Mouse (Mus musculus) cerebellum, adult 8-10 months (tissue): Measurements from ENCODE around the gene Gm28035.

Experiments
- DNase-seq: peaks from one replicate; pipeline ENCODE4 v3.0.0; 2022

Gene Gm28035

DNA sequence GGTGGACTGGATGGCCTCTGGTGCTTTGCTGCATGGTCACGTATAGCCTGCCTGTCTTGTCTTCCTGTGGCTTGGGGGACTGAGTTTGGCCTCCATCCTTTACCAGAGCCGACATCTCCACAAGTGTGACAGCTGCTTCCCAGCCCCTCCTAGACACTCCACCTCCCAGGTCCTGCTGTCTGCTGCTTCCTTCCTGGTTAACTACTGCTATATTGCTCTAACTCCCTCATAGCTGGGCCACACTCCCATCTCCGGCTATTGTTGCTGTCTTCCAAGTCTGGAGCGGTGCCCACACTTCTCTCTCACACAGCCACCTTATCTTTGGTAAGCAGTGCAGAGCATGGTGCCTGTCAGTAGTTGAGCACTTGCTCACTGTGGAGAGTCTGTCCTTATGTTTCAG lies 590 bp upstream of the Gm28035 start:
- peak; percentile 20 for DNase-seq

DNA sequence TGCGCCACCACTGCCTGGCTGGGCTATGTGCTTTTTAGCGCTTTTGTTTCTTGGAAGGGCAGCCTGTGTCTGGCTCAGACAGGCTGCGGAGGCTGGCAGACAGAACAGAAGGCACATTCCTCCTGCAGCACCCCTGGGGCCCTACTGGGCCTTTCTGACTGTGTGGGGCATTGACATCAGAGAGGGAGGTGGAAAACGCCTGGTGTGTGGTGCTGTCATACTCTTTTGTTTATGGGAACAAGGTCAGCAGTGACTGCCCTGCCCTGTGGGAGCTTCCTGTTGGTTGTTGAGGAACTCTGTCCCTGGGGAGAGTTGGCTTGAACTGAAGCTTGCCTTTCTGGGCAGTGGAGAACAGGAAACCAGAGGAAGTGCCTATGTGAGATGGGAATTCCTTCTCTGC lies 2.1 kb downstream of the Gm28035 start:
- DNase-seq, result peak; percentile 64

DNA sequence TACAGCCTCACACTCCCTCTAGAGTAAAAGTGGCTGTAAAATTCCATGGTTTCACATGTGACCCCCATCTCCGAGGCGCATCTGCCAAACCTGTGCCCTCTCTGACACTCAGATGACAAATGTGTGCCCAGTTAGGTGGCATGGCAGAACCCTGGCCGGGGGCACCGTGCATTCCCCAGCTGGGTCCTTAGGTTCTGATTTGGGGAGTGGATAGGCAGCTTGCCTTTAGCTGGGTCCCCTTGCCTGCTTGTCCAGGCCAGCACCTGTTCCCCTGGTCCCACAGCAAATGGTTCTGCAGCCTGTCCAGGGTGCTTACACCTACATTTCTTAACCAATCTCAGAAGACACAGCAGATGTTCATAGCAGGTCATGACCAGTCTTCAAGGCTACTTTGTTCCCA lies 3.0 kb downstream of the Gm28035 start:
- no peak for DNase-seq

DNA sequence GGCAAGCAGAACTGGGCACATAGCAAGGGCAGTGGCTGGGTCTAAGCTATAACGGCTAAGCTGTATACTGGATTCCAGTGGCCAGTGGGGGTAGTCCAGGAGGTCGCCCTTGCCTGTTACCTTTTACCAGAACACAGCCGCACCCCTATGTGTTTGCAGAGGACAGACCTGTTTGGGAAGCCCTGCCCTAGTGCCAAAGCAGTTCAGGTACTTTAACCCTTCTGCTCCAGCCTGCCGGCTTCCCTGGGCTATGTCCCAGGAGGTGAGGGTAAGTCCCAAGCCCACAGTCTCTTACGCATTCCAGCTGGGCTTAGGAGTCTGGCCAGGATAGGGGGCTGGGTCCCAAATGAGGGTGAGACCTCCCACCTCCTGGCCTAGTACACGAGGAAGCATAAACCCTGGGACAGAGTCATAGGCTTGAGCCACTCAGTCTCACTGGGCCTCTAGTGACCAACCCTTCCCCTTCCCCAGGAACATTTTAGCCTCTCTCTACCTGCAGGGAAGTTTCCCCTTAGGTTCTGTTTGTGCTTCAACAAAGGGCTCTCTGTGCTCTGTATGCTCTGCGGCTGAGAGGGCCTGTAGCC lies 4.3 kb downstream of the Gm28035 start:
- DNase-seq, result no peak

DNA sequence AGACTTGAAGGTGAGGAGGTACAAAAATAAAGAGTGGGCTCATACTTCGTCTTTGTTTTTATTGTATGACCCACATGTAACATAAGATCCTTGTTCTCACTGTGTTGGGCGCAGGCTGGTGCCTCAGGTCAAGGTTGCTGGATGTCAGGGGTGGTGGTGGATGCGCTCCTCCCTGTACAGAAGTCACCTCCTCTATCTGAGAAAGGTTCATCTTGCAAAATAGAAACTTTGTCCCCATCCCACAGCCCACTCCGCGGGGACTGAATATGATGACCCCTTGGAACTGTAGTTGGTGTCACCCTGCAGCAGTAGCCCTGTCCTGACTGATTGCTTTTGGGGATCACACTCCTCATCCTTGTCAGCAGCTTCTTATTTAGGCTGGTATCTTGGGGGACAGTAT lies 6.7 kb downstream of the Gm28035 start:
- DNase-seq, result no peak

DNA sequence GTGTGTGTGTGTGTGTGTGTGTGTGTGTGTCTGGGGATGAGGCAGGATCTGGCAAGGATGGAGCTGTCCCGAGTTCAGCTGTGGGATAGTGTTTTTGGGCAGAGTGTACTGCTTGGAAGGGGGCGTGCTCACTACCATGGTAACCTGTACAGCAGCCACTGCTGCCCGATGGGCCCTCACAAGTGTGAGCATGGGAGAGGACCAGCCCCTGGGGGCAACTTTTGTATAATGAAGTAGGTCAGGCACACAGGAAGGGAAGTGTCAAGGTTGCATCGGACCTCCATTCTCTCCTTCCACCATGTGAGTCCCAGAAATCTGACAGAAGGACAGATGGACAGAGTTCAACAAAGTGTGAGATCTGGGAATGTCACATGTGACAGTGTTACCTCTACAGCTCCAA lies 7.3 kb downstream of the Gm28035 start:
- no peak for DNase-seq

DNA sequence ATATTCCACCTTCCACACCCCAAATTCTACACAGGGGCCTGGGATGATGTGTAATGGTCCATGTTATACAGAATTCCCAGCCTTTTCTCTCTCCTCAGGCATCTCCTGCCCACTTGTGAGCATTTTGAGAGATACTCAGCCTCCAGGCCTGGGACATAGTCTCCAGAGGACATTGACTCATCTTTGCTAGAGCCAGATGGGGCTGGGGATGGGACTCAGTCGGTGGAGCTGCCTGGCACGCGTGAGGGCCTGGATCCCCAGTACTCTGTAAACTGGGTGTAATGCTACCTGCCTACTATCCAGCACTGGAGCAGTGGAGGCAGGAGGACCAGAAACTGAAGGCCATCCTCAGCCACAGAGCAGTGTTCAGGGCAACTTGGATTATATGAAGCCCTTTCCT lies 8.8 kb downstream of the Gm28035 start:
- no peak for DNase-seq

DNA sequence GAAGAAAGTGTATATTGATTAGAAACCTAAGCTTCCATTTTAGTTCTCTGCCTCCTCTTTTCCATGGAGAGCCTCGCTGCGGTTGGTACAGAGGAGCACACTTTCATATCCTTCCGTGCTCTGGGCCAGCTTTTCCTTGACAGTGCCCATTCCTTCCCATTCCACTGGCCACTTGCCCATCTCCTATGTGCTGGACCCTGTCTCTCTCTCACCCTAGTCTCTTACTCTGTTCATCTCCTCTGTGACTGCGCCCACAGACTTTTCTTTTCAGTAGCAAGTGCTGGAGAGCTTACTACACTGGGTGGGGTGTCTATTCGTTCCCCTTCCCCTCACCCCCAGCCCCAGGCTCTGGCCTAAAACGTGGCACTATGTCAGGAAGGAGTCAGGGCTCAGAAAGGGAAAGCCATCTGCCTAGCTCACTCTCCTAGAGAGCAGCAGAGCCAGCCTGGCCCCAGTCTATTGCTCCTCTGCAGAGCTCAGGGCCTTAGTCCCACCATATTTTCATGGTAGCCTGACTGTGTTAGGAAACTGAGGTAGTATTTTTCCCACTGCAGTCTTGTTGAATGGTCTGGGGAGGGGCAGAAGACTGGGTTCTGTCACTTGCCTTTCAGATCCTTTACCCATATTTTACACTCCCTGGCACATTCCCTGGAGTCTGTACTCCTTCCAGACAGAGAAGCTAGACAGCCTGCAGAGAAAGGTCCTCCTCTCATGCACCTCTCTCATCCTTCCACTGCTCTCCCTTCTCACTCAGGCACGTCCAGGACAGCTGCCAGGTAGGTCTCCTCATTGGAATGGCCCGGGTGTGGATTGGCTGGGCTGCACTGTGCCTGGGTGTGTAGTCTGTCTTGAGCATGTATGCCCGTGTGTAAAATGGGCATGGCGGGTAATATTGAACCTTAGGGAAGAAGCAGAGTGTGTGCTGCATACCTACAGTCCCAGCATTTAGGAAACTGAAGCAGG lies 10.1 kb downstream of the Gm28035 start:
- DNase-seq, result no peak

DNA sequence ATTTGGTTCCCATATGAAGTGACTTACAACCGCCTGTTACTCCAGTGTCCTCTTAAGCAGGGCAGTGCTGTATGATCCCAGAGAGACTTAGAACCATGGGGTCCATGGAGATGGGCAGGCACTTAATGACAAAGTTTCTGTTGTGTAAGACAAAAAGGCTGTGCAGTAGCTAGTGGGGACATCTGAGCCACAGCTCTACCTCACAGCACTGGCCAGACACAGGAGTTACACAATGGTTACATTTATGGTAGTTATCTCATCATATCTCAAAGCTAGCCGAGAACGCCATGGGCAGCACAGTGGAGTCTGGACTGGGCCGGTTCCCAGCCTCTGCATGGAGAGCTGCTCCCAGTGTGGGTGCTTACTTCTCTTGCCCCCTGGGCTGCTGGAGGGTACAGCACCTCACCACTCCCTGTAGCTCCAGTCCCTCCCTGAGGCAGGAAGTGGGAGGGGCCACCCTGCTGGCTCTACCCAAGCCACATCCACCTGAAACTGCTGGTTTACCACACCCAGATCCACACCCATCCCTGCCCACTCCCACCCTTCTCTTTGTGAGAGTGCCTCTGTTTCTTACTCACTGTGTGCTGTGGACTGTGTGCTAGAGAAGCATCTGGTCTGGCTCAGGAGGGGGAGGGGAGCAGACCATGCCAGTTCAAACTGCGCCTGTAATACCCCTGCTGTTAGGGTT lies 11.2 kb downstream of the Gm28035 start:
- DNase-seq, result no peak

DNA sequence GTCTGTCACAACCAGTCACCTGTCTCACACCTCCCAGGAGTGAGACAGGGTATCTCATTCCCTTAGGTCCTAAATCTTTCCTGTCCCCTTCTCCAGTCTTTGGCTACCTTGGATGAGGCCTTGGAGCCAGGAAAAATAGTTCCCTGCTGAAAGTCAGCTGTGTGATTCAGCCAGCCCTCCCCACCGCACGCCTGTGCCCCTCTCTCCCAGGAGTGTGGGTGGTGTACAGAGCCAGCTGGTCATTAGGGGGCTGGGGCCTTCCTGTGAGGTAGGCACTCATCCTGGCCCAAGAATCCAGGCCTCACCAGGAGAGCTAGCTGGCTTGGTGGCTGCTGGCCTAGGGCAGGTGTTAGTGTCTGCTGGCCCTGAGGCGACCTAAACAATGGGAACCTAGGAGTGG lies 12.2 kb downstream of the Gm28035 start:
- no peak for DNase-seq

DNA sequence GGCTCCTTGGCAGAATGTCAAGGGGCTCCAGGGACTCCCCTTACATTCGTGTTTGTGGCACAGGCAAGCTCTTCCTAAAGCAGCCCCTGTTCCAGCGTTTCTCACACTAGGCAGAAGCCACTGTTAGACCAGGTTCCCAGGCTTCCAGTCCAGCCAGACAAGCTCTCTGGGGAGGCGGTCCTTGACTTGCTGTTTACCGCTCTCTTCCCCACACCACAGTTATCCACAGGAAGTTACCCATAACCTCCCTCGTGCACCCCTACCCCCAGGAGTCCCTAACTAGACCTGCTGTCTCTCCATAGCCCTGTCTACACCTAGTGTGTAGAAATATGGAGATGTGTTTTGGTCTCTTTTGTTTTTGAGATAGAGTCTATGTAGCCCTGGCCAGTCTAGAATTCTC lies 13.4 kb downstream of the Gm28035 start:
- DNase-seq, result no peak

DNA sequence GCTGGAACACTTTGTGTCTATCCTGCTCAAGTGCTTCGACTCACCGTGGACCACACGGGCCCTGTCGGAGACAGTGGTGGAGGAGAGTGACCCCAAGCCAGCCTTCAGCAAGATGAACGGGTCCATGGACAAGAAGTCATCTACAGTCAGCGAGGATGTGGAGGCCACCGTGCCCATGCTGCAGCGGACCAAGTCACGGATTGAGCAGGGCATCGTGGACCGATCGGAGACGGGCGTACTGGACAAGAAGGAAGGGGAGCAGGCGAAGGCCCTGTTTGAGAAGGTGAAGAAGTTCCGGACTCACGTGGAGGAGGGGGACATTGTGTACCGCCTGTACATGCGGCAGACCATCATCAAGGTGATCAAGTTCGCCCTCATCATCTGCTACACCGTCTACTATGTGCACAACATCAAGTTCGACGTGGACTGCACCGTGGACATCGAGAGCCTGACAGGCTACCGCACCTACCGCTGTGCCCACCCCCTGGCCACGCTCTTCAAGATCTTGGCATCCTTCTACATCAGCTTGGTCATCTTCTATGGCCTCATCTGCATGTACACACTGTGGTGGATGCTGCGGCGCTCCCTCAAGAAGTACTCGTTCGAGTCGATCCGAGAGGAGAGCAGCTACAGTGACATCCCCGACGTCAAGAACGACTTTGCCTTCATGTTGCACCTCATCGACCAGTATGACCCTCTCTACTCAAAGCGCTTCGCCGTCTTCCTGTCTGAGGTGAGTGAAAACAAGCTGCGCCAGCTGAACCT lies 15.4 kb downstream of the Gm28035 start:
- no peak for DNase-seq

DNA sequence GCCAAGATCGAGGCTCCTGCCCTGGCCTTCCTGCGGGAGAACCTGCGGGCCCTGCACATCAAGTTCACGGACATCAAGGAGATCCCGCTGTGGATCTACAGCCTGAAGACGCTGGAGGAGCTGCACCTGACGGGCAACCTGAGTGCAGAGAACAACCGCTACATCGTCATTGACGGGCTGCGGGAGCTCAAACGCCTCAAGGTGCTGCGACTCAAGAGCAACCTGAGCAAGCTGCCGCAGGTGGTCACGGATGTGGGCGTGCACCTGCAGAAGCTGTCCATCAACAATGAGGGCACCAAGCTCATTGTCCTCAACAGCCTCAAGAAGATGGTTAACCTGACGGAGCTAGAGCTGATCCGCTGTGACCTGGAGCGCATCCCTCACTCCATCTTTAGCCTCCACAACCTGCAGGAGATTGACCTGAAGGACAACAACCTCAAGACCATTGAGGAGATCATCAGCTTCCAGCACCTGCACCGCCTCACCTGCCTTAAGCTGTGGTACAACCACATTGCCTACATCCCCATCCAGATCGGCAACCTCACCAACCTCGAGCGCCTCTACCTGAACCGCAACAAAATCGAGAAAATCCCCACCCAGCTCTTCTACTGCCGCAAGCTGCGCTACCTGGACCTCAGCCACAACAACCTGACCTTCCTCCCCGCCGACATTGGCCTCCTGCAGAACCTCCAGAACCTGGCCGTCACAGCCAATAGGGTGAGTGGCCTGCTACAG lies 16.4 kb downstream of the Gm28035 start:
- no peak for DNase-seq

DNA sequence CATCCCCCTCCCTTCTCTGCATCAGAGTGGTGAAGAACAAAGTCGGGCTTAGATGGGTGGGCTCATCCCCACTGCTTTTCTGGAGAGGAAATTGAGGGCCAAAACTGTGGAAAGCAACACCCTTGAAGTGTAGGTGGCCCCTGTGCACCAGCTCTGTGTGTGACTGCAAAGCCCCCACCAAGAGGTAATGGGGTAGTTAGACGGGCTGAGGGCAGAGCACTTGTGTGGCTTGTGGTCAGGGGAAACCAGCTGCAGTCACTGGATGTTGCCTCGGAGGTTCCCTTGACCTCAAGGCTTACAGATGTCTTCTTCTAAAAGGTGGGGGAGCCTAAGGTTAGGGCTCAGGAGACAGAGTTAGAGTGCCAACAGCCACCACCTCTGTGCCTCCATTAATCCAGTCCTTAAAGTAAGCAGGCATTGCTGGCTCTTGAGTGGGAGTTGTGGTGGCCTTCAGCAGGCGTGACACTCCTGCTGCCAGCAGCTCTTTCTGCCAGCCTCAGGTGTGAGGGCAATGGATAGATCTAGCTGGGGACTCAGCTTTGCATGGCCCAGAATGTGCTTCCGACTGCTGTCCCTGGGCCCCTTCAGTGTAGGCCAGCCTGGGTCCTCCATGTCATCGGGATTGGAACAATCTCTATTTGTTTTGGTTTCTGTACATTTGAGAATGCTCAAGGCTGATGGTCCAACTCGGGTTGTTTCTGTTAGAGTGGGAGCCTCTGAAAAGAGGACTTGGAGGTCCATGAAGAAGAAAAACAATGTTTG lies 17.5 kb downstream of the Gm28035 start:
- DNase-seq, result no peak

DNA sequence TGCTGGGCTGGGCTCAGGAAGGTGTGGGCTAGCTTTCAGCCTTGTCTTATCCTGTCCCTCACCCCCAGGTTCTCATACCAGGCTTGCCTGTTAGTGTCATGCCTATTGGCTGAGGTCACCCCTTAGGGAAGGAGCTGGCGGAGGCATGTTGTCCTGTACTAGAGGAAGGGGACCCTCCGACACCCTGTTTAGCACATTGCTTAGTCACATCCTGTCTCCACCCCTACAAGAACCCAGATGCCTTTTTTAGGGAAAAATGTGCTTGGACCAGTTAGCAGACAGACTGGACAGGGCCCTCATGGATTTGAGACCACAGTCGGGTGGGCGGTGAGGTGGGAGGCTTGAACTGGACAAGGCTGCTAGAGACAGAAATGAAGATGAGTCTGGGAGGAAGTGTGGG lies 18.2 kb downstream of the Gm28035 start:
- DNase-seq, result no peak

DNA sequence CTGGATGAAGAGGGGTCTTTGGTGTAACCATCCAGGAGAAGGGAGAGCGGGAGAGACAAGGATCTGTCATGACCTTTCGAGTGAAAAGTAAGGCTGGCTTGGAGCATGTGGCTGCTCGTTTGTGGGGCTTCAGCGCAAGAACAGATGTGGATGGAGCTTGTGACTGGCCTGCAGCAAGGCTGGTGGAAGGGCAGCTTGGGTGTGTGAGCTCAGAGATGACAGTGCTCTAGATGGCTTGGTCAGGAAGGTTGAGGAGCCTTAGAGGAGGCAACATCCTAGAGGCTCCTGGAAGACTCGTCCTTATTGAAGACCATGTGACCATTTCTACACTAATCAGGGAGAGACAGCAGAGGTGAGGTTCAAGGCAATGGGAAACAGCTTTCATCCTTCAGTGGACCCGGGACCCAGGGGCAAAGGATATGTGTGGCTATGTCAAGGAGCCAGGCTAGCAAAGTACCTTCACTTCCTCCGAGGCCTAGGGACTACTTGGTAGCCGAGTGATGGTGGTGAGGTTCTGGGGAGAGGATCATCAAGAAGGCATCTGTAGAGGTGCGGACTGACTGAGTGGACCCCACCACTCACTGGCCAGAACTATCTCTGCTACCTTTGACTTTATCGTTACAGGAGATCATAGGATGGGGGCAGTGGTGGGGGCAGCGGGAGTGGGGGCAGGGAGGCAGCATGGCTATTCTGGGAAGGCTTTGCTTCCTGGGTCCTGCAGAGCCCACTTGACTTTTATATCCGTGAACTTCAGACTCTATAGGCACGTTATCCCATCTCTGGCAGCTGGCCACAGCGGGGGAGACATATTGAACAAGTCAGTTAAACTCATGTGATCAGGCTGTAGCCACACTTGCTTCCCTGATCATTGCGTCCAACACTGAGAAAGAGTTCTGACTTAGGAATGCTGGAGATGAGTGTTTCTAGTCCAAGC lies 19.0 kb downstream of the Gm28035 start:
- DNase-seq, result no peak

DNA sequence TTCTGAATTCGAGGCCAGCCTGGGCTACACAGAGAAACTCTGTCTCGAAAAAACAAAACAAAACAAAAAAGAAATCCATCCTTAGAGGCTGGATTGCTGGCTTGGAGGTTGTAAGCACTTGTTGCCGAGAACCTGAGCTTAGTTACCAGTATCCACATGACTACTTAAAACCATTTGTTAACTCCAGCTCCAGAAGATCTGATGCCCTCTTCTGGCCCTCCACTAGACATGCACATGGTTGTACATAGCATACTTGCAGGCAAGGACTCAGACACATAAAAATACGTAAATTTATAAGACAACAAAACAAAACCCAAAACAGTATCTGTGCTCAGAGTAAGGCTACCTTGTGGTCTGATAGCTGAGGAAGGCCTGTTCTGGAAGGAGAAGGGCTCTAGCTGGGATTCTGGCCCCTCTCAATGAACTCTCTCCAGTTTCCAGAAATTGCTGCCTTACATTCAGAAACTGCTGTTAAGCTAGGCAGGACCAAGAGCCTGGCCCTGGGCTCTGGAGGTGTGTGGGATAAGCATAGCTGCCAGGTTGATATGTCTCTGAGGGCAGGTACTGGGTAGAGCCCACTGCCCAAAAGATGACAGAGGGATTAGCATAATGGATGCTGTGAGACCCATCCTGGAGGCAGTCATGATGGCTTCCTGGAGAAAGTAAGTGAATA lies 20.8 kb downstream of the Gm28035 start:
- DNase-seq, result no peak

DNA sequence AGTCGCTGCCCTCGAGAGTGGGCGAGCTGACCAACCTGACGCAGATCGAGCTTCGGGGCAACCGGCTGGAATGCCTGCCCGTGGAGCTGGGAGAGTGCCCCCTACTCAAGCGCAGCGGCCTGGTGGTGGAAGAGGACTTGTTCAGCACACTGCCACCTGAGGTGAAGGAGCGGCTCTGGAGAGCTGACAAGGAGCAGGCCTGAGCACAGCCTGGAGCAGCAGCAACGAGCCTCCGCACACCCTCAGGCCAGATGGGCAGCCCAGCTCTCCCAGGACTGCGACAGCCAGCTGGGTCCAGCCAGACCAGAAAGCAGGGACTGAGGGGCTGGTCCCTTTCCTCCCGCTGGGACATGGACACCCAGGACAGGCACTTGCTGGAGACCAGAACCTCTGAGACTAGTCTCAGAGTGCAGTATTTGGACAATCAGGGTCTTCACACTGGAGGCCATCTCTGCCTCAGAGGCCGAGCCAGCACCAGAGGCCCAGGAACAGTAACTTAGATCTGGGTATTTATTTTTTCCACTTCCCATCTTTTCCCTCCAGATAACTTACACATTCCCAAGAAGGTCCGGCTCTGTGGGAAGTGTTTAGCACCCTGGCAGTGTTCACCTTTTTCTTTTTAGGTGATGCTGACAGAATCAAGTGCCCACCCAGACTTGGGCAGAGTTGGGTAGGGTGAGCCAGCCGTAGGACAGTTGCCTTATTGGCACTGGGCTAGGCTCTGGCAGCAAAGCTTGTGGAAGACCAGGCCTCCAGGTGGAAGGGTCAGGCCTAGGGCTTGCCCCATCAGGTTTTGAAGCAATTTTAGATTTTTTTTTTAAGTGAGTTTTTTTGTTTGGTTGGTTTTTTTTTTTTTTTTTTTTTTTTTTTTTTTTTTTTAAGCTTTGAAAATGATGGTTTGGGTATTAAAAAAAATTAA lies 21.8 kb downstream of the Gm28035 start:
- DNase-seq, result peak; percentile 33
